Mouse (Mus musculus): ENCODE measurements around the gene Zfhx3. TPM values are rescaled to one million over a fixed set of nuclear protein-coding genes. Genes with fewer than 3 reads are reported as not detected.

Zfhx3 gene
- polyA plus RNA-seq (2014; fragmentation: Illumina TruSeq; extraction: RNeasy Lipid Tissue Mini Kit (QIAGEN cat#74804); ENCODE audit: low read depth, low replicate concordance): 1.4 TPM

DNA sequence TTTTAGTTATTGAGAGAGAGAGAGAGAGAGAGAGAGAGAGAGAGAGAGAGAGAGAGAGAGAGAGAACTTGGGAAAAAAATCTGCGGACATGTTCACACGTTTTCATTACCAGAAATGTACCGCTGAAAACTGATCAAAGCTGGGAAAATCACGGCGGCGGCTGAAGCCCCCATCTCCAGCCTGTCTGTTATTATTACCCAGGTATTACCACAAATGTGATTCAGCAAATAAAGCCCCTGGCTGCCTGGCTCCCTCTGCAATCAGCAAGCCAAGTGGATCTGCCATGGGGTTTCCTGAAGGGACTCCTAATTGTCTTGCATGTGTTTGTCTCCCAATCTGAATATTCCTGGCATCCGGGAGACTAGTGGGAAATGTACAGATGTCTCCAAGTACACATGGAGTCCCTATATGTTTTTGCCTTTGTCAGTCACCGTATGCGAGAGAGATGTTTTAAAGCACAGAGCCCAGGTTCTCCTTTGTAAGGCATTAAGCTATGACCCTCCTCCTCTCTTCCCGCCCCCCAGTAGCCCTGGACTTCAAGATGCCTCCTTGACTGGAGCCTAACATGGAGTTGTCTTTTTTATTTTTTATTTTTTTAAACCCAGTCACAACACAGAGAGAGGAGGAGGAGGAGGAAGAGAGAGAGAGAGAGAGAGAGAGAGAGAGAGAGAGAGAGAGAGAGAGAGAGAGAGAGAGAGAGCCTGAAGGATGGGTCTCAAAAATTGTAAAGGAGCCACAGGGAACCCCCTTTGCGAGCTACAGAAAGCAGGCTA is at the start of gene Zfhx3:
TSS of gene Zfhx3 (plus strand) at position 723 of the 773 bp plus-strand sequence.

Measured in liver, adult 10 weeks (tissue).